Mouse (Mus musculus): ENCODE measurements at regions not wholly inside any gene's neighbourhood (a gene's known extent, or its start where the extent isn't known, plus 50 kb on each side); places are given as distances from the start of the nearest gene placed in this dataset.
A peak's percentile ranks its signal among the peaks of the same experiment; 100 is the strongest.

- H3K9ac ChIP-seq (replicated peaks; ENCODE audit: low read length, poor library complexity, severe bottlenecking), result no peak overlapping the region
- DNase-seq (ENCODE audit: low spot score) (peak; percentile 12), ATAC-seq (ENCODE audit: low FRiP score) (no peak)
- no peaks in the 10 kb centered on the region for H3K27me3 ChIP-seq (ENCODE audit: insufficient read depth, low read length)
- no peaks in the 10 kb centered on the region for H3K4me1 ChIP-seq (ENCODE audit: insufficient read depth, low read length)
- H3K27ac ChIP-seq (ENCODE audit: low read depth, low read length), result no peak overlapping the region
- no peaks in the 10 kb centered on the region for H3K9me3 ChIP-seq (ENCODE audit: low read length)
- no peaks in the 10 kb centered on the region for H3K36me3 ChIP-seq (ENCODE audit: insufficient read depth, low read length)
- no peak for TF ChIP-seq CTCF (IDR thresholded peaks at IDR 0.05)
- no peak overlapping the region for H3K4me2 ChIP-seq (ENCODE audit: low read depth, low read length, poor library complexity, severe bottlenecking)
- WGBS, result 66% methylated on average over 10 of the region's 10 CpGs
- no peak overlapping the region for H3K4me3 ChIP-seq (ENCODE audit: low read depth, low read length)
Observed at GRCm38 (mm10) chr2:108691156-108692007, 589.2 kb upstream of the Kif18a start.

- no peak for DNase-seq (ENCODE audit: low spot score)
- H3K9ac ChIP-seq (replicated peaks; ENCODE audit: low read length, poor library complexity, severe bottlenecking), result no peak overlapping the region
- H3K4me2 ChIP-seq (ENCODE audit: low read depth, low read length, poor library complexity, severe bottlenecking), result no peak overlapping the region
- no peak overlapping the region for H3K4me3 ChIP-seq (ENCODE audit: low read depth, low read length)
- H3K27me3 ChIP-seq (ENCODE audit: insufficient read depth, low read length), result no peaks in the 10 kb centered on the region
- no peak for TF ChIP-seq CTCF (IDR thresholded peaks at IDR 0.05)
- ATAC-seq (ENCODE audit: low FRiP score), result peak; percentile 47; the same call in 1 of the 2 replicates
- H3K36me3 ChIP-seq (ENCODE audit: insufficient read depth, low read length), result no peaks in the 10 kb centered on the region
- WGBS, result 49% methylated on average over 7 of the region's 7 CpGs
- peak overlapping the region; percentile 44; the same call in 1 of the 2 replicates for H3K27ac ChIP-seq (ENCODE audit: low read depth, low read length)
- no peaks in the 10 kb centered on the region for H3K4me1 ChIP-seq (ENCODE audit: insufficient read depth, low read length)
- no peaks in the 10 kb centered on the region for H3K9me3 ChIP-seq (ENCODE audit: low read length)
Observed at GRCm38 (mm10) chr2:108701308-108701707, 579.2 kb upstream of the Kif18a start.

GRCm38 (mm10) chr2:108707856-108708855 lies 572.4 kb upstream of the Kif18a start:
- Histone ChIP-seq H3K9ac (replicated peaks; ENCODE audit: low read length, poor library complexity, severe bottlenecking) (no peak overlapping the region), H3K27ac (ENCODE audit: low read depth, low read length) (no peak overlapping the region), H3K4me1 (ENCODE audit: insufficient read depth, low read length) (no peaks in the 10 kb centered on the region), H3K27me3 (ENCODE audit: insufficient read depth, low read length) (no peaks in the 10 kb centered on the region), H3K4me2 (ENCODE audit: low read depth, low read length, poor library complexity, severe bottlenecking) (no peak overlapping the region), H3K36me3 (ENCODE audit: insufficient read depth, low read length) (no peaks in the 10 kb centered on the region), H3K4me3 (ENCODE audit: low read depth, low read length) (no peak overlapping the region), H3K9me3 (ENCODE audit: low read length) (no peaks in the 10 kb centered on the region)
- DNase-seq (ENCODE audit: low spot score) (no peak), ATAC-seq (ENCODE audit: low FRiP score) (no peak)
- TF ChIP-seq CTCF (IDR thresholded peaks at IDR 0.05), result no peak
- 89% methylated on average over 5 of the region's 5 CpGs for WGBS

- H3K4me1 ChIP-seq (ENCODE audit: insufficient read depth, low read length), result no peaks in the 10 kb centered on the region
- WGBS, result 82% methylated on average over 3 of the region's 3 CpGs
- ATAC-seq (ENCODE audit: low FRiP score), result no peak
- no peak overlapping the region for H3K27ac ChIP-seq (ENCODE audit: low read depth, low read length)
- DNase-seq (ENCODE audit: low spot score), result no peak
- TF ChIP-seq CTCF (IDR thresholded peaks at IDR 0.05), result no peak
- no peak overlapping the region for H3K4me3 ChIP-seq (ENCODE audit: low read depth, low read length)
- H3K36me3 ChIP-seq (ENCODE audit: insufficient read depth, low read length), result no peaks in the 10 kb centered on the region
- no peaks in the 10 kb centered on the region for H3K9me3 ChIP-seq (ENCODE audit: low read length)
- no peak overlapping the region for H3K4me2 ChIP-seq (ENCODE audit: low read depth, low read length, poor library complexity, severe bottlenecking)
- H3K27me3 ChIP-seq (ENCODE audit: insufficient read depth, low read length), result no peaks in the 10 kb centered on the region
- no peak overlapping the region for H3K9ac ChIP-seq (replicated peaks; ENCODE audit: low read length, poor library complexity, severe bottlenecking)
Observed at GRCm38 (mm10) chr2:108742079-108742478, 538.5 kb upstream of the Kif18a start.

- Histone ChIP-seq H3K9me3 (ENCODE audit: low read length) (no peaks in the 10 kb centered on the region), H3K4me2 (ENCODE audit: low read depth, low read length, poor library complexity, severe bottlenecking) (no peak overlapping the region), H3K4me3 (ENCODE audit: low read depth, low read length) (no peak overlapping the region), H3K9ac (replicated peaks; ENCODE audit: low read length, poor library complexity, severe bottlenecking) (no peak overlapping the region), H3K36me3 (ENCODE audit: insufficient read depth, low read length) (no peaks in the 10 kb centered on the region), H3K4me1 (ENCODE audit: insufficient read depth, low read length) (no peaks in the 10 kb centered on the region), H3K27me3 (ENCODE audit: insufficient read depth, low read length) (no peaks in the 10 kb centered on the region), H3K27ac (ENCODE audit: low read depth, low read length) (no peak overlapping the region)
- DNase-seq (ENCODE audit: low spot score), result no peak
- no peak for TF ChIP-seq CTCF (IDR thresholded peaks at IDR 0.05)
- WGBS, result 53% methylated on average over 2 of the region's 2 CpGs
- no peak for ATAC-seq (ENCODE audit: low FRiP score)
Observed at GRCm38 (mm10) chr2:108743511-108743910, 537.0 kb upstream of the Kif18a start.

All from midbrain, postnatal 0 days (tissue).